Comparison of ENCODE assay signal across 18 mouse cellular contexts in genomic region chr15:18626961-18627360, GRCm38 (mm10).
"Had no signal": no experiment of that assay in that cellular context is flagged by ENCODE, and none has a peak within 500 bp of the region (broad histone marks: within the 10 kb centered on the region; RNA-seq: fewer than 3 reads in every experiment).

No protein-coding gene starts in this region.

- ATAC-seq: liver, postnatal 0 days had no signal

- H3K9me3 ChIP-seq: limb, embryonic 10.5 days; limb, embryonic 13.5 days; lung, embryonic 15.5 days; stomach, embryonic 15.5 days had no signal

- H3K36me3 ChIP-seq: limb, embryonic 10.5 days; limb, embryonic 13.5 days; lung, embryonic 15.5 days; stomach, embryonic 15.5 days had no signal

- H3K9ac ChIP-seq: limb, embryonic 13.5 days; liver, embryonic 14.5 days; liver, postnatal 0 days; lung, embryonic 15.5 days; stomach, embryonic 15.5 days had no signal

- H3K4me1 ChIP-seq: limb, embryonic 10.5 days; limb, embryonic 13.5 days; lung, embryonic 15.5 days; stomach, embryonic 15.5 days had no signal

- H3K27me3 ChIP-seq: limb, embryonic 13.5 days; lung, embryonic 15.5 days; stomach, embryonic 15.5 days had no signal

- H3K4me3 ChIP-seq: limb, embryonic 10.5 days; limb, embryonic 13.5 days; lung, embryonic 15.5 days; stomach, embryonic 15.5 days had no signal

- H3K27ac ChIP-seq: limb, embryonic 10.5 days; limb, embryonic 13.5 days; liver, embryonic 14.5 days; lung, embryonic 15.5 days; stomach, embryonic 15.5 days had no signal

- DNase-seq: kidney, adult 11 months; kidney, adult 8-10 months; kidney, postnatal 14 days; kidney, postnatal 4 days; liver; liver, postnatal 0 days; lung, postnatal 14 days; lung, postnatal 4 days; midbrain, embryonic 14.5 days; right cerebral cortex, postnatal 25 days; spleen, adult 18-20 months; thymus, postnatal 25 days had no signal

- H3K4me2 ChIP-seq: limb, embryonic 13.5 days; lung, embryonic 15.5 days; midbrain, embryonic 11.5 days; stomach, embryonic 15.5 days had no signal
